Mouse (Mus musculus) B cell, adult 2 months (primary cell): ENCODE measurements around the gene Adgrf5.
"Not testable (repeated sequence)": the region's sequence is repeated elsewhere in the genome, so short reads cannot be mapped to it uniquely, and the experiment has no call there.

Experiments used
- DNase-seq, 2 experiments: peaks; one replicate each; pipeline ENCODE4 v3.0.0; 2022

Adgrf5 gene

DNA sequence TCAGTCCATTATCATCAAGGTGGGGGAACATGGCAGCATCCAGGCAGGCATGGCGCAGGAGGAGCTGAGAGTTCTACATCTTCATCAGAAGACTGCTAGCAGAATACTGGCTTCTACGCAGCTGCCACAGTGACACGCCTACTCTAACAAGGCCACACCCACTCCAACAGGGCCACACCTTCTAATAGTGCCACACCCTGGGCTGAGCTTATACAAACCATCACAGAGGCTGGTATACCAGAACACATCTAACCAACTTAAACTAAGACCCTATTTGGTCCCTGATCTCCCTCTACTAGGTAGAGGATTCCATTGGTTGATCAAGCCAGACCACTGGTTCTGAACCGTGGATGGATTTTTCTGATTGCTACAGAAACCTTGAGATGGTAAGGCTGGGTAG, 112.3 kb downstream of the Adgrf5 start:
- no peak for DNase-seq

DNA sequence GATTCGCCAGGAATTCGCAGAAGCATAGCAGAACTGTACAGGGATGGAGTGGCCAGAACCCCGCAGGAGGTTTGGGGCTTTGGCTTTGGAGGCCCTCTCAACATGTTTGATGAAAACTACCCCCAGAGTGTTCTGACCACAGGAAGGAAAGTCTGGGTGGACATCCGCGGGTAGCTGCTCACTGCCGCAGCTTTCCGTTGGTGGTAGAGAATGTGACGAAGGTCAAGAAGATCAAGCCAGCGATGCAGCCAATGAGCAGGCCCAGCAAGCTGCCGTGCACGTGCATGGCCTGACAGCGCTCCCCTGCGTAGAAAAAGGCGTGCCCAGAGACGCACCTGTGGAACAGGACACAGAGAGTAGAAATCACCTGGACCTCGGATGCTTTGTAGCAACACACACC, 114.5 kb downstream of the Adgrf5 start:
- DNase-seq, result no peak

DNA sequence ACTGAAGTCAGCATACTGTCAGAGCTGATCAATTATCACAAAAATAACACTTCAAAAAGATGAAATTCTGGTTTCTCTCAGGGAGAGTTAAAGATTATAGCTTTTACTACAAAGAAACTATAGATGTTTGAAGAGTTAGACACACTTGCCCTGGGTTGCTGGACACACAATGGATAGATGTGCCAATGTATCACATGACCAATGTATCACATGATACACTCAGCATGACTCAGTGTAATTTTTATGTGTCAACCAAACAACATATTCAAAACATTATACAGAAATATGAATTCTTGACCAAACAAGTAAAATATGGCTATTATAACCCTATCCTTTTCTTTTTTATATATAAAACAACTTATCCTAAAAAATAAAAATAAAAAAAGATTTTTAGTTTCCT, 117.4 kb downstream of the Adgrf5 start:
- DNase-seq, result no peak

DNA sequence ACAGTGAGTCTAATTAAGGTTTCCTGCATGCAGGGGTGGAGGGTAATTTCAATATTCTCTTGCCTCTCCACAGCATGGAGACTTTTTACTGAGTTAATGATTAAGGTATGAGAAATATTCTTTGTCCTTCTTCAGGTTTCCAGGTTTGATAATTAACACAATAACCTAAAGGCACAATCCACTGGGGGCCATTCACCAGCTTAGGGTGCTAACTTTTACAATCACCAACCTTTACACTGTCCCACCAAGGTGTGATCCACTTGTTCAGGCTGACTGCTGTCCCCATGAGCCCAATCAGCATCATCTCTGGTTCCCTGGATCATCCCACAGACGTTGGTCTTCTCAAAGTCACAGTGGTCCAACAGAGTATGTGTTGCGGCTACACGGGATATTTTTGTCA, 125.7 kb downstream of the Adgrf5 start:
- DNase-seq, result no peak

DNA sequence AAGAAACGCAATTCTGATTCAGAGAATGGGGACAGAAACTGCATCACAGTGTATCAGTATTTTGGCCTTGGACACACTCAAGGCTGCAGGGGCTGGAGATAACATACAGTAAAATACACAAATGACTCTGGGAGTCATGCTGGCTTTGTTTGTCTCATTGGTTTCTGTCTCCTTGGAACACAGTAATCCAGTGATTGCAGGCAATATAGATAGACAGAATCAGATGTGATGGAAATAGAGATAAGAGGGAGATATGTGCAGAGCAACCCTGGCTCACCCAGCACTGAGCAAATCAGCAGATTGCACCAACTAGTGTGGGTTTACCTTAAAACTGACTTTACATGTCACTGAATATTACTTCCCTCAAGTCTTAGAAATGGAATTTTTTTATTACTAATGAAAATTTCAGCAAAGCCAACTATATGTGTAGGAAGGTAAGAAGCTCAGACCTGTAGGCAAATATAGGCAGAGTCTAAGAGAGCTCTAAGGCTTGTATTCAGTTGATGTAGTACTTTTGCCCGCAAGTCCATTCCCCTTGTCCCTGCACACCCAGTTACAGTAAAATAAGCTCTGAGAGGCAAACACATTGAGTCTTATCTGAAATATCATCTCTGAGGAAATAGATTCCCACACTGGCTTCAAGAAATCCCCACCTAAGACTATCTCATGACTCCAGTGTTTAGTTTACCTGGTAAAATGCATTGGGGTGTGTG, 128.3 kb downstream of the Adgrf5 start:
- no peak for DNase-seq

DNA sequence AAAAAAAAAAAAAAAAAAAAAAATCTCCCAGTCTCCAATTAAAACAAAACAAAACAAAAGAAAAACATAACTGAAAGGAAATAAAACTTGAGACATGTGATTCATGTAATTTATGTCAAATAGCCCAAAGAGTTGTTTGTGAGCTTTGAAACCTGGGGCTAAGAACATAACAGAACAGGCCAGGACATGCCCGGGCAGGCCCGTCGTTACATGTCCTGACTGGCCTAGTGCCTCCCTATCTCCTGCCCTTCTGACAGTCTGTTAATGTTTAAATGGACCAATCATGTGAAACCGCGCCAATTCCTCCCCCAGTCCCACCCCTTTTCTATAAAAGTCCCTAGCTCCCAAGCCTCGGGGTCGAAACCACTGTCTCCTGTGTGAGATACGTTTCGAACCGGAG, 130.1 kb downstream of the Adgrf5 start:
- not testable (repeated sequence) for DNase-seq

DNA sequence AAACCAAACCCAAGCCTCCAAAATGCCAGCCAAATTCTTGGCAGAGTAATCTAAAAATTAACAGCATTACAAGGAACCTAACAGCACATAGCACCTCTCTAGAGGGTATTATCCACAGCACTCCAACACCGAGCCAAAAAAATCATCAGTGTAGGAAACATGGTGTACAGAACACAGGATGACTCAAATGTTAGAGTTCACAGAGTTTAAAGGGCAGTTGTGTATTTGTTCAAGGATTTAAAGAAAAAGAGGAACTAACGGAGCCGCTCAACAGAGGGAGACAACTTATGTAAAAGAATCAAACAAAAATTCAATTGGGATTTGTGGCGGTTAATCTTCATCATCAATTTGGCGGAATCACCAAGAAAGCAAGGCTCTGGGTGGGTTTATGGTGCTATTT, 135.3 kb downstream of the Adgrf5 start:
- no peak for DNase-seq

DNA sequence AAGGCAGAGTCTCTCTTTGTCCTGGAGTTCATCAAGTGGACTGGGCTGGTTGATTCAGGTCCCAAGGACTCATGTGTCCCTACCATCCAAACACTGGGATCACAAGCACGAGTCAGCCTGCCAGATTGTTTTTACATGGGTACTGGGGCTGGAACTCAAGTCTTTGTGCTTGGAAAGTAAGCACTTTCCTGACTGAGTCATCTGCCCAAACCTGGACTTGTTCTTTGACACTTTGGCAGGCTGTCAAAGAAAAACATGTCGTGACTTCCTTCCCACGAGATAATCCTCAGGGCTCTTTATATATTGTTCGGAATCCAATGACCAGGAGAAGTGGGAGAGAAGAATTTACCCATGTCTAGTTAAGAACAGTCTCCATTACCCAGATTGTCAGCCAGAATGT, 137.3 kb downstream of the Adgrf5 start:
- no peak for DNase-seq

DNA sequence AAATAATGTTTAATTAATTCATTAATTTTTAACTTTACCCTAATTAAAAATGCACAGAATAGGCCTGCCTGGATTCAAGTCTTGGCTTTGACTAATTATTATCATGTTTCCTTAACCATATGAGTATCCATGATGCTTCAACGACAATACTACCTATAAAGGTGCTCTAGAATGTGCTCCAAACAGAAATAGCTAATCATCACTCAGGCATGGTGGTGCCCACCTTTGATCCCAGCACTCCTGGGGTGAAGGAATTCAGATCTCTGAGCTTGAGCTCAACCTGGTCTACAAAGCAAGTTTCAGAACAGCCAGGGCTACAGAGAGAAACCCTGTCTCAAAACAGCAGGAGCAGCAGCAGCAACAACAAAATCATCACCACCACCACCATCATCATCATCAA, 140.3 kb downstream of the Adgrf5 start:
- no peak for DNase-seq

DNA sequence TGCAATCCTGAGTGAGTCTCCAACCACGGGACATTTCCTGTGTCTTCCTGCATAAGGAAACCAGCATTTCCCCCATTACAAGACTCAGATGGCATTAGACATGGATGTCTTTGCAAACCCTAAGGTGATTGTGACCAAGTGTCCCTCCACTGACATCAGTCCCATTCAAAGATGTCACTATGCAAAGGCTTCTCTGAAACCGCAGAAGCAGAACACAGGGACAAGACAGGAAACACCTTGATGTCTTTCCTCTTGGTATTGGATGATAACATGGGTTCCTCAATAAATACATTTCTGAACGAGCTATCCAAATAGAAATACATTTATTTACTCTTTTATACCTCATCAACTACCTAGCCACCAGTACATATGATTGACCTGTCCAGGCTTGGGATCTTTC, 141.0 kb downstream of the Adgrf5 start:
- no peak for DNase-seq

DNA sequence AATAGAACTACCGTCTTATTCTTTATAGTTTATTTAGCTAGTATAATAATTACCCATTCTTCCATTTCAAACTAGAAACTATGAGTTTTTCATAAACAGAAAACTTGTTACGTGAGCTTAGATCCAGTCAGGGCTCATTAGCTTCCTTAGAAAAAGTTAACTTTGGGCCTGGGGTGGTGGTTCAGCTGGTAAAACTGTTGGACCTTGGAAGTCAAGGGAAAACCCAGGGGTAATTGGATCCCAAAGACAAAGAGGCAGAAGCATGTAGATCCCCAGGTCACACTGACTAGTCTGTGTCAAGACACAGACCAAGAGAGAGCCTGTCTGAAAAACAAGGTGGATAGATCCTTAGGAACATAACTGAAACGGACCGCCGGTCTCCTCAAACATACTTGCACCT, 141.4 kb downstream of the Adgrf5 start:
- DNase-seq, result no peak

DNA sequence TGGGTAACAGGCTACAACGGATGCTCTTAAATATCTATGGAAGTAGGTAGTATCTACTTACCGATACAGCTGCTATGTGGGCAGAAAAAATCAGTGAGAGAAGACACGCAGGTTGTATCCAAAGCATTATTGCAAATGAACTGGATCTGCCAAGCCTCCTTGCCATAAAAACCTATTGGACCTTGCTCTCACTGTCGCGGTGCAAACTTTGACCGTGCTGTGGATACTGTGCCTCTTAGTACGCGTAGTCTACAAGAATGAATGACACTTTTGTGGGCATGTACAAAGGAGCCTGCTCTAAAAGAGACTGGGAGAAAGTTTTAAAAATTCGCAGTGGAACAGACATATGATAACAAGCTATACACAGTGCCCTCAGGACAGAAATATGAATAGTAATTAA, 142.3 kb downstream of the Adgrf5 start, which contains the start of gene Mep1a:
Gene Mep1a (minus strand): TSS at position 221 of the 400 bp plus-strand sequence.
- DNase-seq, result no peak

DNA sequence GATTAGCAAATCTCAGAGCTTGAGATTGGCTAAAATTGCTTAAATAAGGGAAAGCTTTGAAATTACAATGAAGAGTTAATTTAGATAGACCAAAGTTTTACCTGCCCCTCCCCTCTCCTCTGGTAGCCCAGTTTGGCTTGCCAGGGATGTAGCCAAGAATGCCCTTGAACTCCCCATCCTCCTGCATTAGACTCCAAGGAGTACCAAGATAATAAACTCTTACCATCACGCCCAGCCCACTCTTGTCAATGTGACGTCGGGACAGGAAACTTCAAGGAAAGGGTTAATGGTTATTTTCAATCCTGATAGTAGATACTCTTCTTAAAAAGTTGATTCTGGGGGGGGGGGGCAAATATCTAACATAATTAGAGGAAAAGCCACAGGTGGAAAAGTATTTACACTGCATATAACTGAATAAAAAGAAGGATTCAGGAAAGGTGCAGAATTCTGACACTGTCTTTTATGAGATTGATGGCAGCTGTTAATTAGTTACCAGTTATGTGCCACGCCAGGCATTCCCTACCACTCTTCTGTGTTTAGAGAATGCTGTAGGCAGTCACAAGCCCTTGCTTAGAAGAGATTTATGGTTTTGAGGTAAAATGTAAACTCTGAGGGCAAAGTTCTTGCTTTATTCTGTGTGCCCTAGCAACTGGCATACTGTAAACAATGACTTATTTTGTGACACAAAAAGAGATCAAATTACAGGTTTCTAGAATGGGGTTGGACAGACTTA, 143.8 kb downstream of the Adgrf5 start:
- no peak for DNase-seq

DNA sequence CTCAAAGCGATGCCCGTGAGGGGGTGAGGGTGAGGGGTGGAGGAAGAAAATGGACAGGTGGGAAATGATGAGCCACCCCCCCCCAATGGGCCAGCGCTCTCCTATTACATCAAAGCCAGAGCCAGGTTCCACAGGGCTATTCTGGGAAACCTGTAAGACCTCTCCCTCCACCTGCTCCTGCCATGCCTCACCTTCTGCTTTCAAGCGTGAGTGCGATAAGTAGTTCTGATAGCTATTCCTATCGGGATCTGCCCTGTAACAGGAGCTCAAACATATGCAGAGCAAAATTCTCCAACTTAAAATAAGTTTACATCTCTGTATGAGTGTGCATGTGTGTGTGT, 144.3 kb downstream of the Adgrf5 start:
- no peak for DNase-seq
